In genomic region chr1:78380950-78381349, GRCm38 (mm10) we compare ENCODE assay signal across 26 mouse cellular contexts.
"Had no signal": no experiment of that assay in that cellular context is flagged by ENCODE, and none has a peak within 500 bp of the region (broad histone marks: within the 10 kb centered on the region; RNA-seq: fewer than 3 reads in every experiment).

No protein-coding gene starts in this region.

- H3K36me3 ChIP-seq: heart, embryonic 10.5 days; heart, embryonic 12.5 days; hindbrain, embryonic 10.5 days; hindbrain, embryonic 12.5 days; intestine, embryonic 15.5 days; limb, embryonic 13.5 days; limb, embryonic 15.5 days; liver, embryonic 12.5 days had no signal

- H3K9ac ChIP-seq: heart, embryonic 12.5 days; hindbrain, embryonic 12.5 days; hindbrain, embryonic 14.5 days; intestine, embryonic 15.5 days; limb, embryonic 13.5 days; limb, embryonic 15.5 days; liver, embryonic 12.5 days; liver, embryonic 14.5 days had no signal

- H3K27ac ChIP-seq: heart, embryonic 10.5 days; hindbrain, embryonic 10.5 days; hindbrain, embryonic 12.5 days; hindbrain, embryonic 14.5 days; intestine, embryonic 15.5 days; layer of hippocampus, adult 2 months; limb, embryonic 13.5 days; limb, embryonic 15.5 days; liver, embryonic 12.5 days; liver, embryonic 14.5 days had no signal

- DNase-seq: gastrocnemius, postnatal 10 days; gastrocnemius, postnatal 25 days; heart, adult 18-20 months; heart, postnatal 10 days; heart, postnatal 4 days; kidney, adult 18-20 months; kidney, adult 8-10 months; kidney, postnatal 10 days; kidney, postnatal 25 days; kidney, postnatal 4 days; left cerebral cortex, postnatal 4 days; lung, adult 18-20 months had no signal

- H3K9me3 ChIP-seq: heart, embryonic 10.5 days; heart, embryonic 12.5 days; hindbrain, embryonic 10.5 days; hindbrain, embryonic 12.5 days; intestine, embryonic 15.5 days; limb, embryonic 13.5 days; limb, embryonic 15.5 days; liver, embryonic 12.5 days had no signal

- H3K4me2 ChIP-seq: heart, embryonic 12.5 days; hindbrain, embryonic 12.5 days; hindbrain, embryonic 14.5 days; intestine, embryonic 15.5 days; limb, embryonic 13.5 days; limb, embryonic 15.5 days; liver, embryonic 12.5 days had no signal

- H3K27me3 ChIP-seq: heart, embryonic 12.5 days; hindbrain, embryonic 12.5 days; intestine, embryonic 15.5 days; limb, embryonic 13.5 days; limb, embryonic 15.5 days; liver, embryonic 12.5 days had no signal

- H3K4me3 ChIP-seq: heart, embryonic 10.5 days; heart, embryonic 12.5 days; hindbrain, embryonic 10.5 days; hindbrain, embryonic 12.5 days; intestine, embryonic 15.5 days; layer of hippocampus, adult 2 months; limb, embryonic 13.5 days; limb, embryonic 15.5 days; liver, embryonic 12.5 days had no signal

- H3K4me1 ChIP-seq: heart, embryonic 10.5 days; heart, embryonic 12.5 days; hindbrain, embryonic 10.5 days; hindbrain, embryonic 12.5 days; intestine, embryonic 15.5 days; limb, embryonic 13.5 days; limb, embryonic 15.5 days; liver, embryonic 12.5 days had no signal

- ATAC-seq: hindbrain, embryonic 16.5 days; inflammation-experienced regulatory T-cells, adult 6 months; intestine, embryonic 15.5 days; intestine, postnatal 0 days; liver, embryonic 12.5 days had no signal
